Mouse (Mus musculus): ENCODE results near the gene Coq6. TPM values are rescaled to one million over a fixed set of nuclear protein-coding genes. Genes with fewer than 3 reads are reported as not detected.
"Not testable (repeated sequence)": the region's sequence is repeated elsewhere in the genome, so short reads cannot be mapped to it uniquely, and the experiment has no call there.

Coq6 gene
- 47.6 and 49.9 TPM in 2 replicates for polyA plus RNA-seq (2016; fragmentation: Nextera tagmentation; extraction: Ambion mirVana)

GRCm38 (mm10) chr12:84361555-84362489, at the start of gene Coq6, which contains the start of gene Fam161b:
Gene Coq6 (plus strand): TSS chr12:84361657.
Gene Fam161b (minus strand): TSS chr12:84361833.
- Histone ChIP-seq H3K36me3 (peaks cover 8% of the 10 kb centered on the region), H3K27ac (replicated peaks) (peak within 1 kb of the TSS; percentile 88), H3K4me1 (peaks cover 28% of the 10 kb centered on the region), H3K4me3 (peak within 1 kb of the TSS; percentile 99), H3K9me3 (replicated peaks) (no peaks in the 10 kb centered on the region), H3K27me3 (ENCODE audit: low read depth, poor library complexity, severe bottlenecking) (no peaks in the 10 kb centered on the region)
- DNase-seq (ENCODE audit: low spot score) = peak; percentile 93
- under 1% methylated on average over 51 of the region's 51 CpGs for WGBS

GRCm38 (mm10) chr12:84316006-84316405, 45.5 kb upstream of the Coq6 start:
- no peaks in the 10 kb centered on the region for H3K27me3 ChIP-seq (ENCODE audit: low read depth, poor library complexity, severe bottlenecking)
- no peaks in the 10 kb centered on the region for H3K9me3 ChIP-seq (replicated peaks)
- H3K27ac ChIP-seq (replicated peaks) = peak overlapping the region; percentile 95
- peak overlapping the region; percentile 99 for H3K4me3 ChIP-seq
- no peak for DNase-seq (ENCODE audit: low spot score)
- H3K4me1 ChIP-seq = peaks cover 30% of the 10 kb centered on the region
- 53% methylated on average over 7 of the region's 7 CpGs for WGBS
- 0 out of 2 replicates have a peak, but pooled peaks cover 4% of the 10 kb centered on the region for H3K36me3 ChIP-seq

GRCm38 (mm10) chr12:84316721-84317621, 44.5 kb upstream of the Coq6 start, which contains the start of gene Zfp410:
Gene Zfp410 (plus strand): TSS chr12:84316852.
- no peaks in the 10 kb centered on the region for H3K9me3 ChIP-seq (replicated peaks)
- H3K4me3 ChIP-seq = peak within 1 kb of the TSS; percentile 99
- DNase-seq (ENCODE audit: low spot score) = peak; percentile 91
- under 1% methylated on average over 77 of the region's 77 CpGs for WGBS
- H3K27ac ChIP-seq (replicated peaks) = peak within 1 kb of the TSS; percentile 95
- peaks cover 30% of the 10 kb centered on the region for H3K4me1 ChIP-seq
- 0 out of 2 replicates have a peak, but pooled peaks cover 4% of the 10 kb centered on the region for H3K36me3 ChIP-seq
- H3K27me3 ChIP-seq (ENCODE audit: low read depth, poor library complexity, severe bottlenecking) = no peaks in the 10 kb centered on the region

- no peak overlapping the region for H3K4me3 ChIP-seq
- peaks cover 86% of the 10 kb centered on the region for H3K36me3 ChIP-seq
- no peaks in the 10 kb centered on the region for H3K9me3 ChIP-seq (replicated peaks)
- DNase-seq (ENCODE audit: low spot score) = no peak
- no peak overlapping the region for H3K27ac ChIP-seq (replicated peaks)
- 94% methylated on average over 4 of the region's 4 CpGs for WGBS
- no peaks in the 10 kb centered on the region for H3K27me3 ChIP-seq (ENCODE audit: low read depth, poor library complexity, severe bottlenecking)
- no peaks in the 10 kb centered on the region for H3K4me1 ChIP-seq
Measured at GRCm38 (mm10) chr12:84327111-84327512, 34.3 kb upstream of the Coq6 start.

- H3K4me3 ChIP-seq = no peak overlapping the region
- H3K27ac ChIP-seq (replicated peaks) = no peak overlapping the region
- peaks cover 100% of the 10 kb centered on the region for H3K36me3 ChIP-seq
- H3K9me3 ChIP-seq (replicated peaks) = no peaks in the 10 kb centered on the region
- DNase-seq (ENCODE audit: low spot score) = no peak
- H3K4me1 ChIP-seq = no peaks in the 10 kb centered on the region
- WGBS = 94% methylated on average over 11 of the region's 11 CpGs
- H3K27me3 ChIP-seq (ENCODE audit: low read depth, poor library complexity, severe bottlenecking) = no peaks in the 10 kb centered on the region
Measured at GRCm38 (mm10) chr12:84336963-84337625, 24.4 kb upstream of the Coq6 start.

GRCm38 (mm10) chr12:84347192-84347591, 14.3 kb upstream of the Coq6 start:
- H3K4me3 ChIP-seq = no peak overlapping the region
- H3K27me3 ChIP-seq (ENCODE audit: low read depth, poor library complexity, severe bottlenecking) = no peaks in the 10 kb centered on the region
- H3K36me3 ChIP-seq = peaks cover 78% of the 10 kb centered on the region
- peak; percentile 25 for DNase-seq (ENCODE audit: low spot score)
- peaks cover 27% of the 10 kb centered on the region for H3K4me1 ChIP-seq
- H3K27ac ChIP-seq (replicated peaks) = no peak overlapping the region
- no peaks in the 10 kb centered on the region for H3K9me3 ChIP-seq (replicated peaks)
- WGBS = 39% methylated on average over 2 of the region's 2 CpGs

GRCm38 (mm10) chr12:84358699-84359098, 2.8 kb upstream of the Coq6 start:
- not testable (repeated sequence) for H3K27me3 ChIP-seq (ENCODE audit: low read depth, poor library complexity, severe bottlenecking); H3K9me3 ChIP-seq (replicated peaks); H3K27ac ChIP-seq (replicated peaks); H3K4me3 ChIP-seq; DNase-seq (ENCODE audit: low spot score)
- WGBS = 88% methylated on average over 2 of the region's 2 CpGs
- H3K36me3 ChIP-seq = peaks cover 36% of the 10 kb centered on the region
- peaks cover 23% of the 10 kb centered on the region for H3K4me1 ChIP-seq

GRCm38 (mm10) chr12:84362872-84363271, 1.4 kb downstream of the Coq6 start:
- Histone ChIP-seq H3K27ac (replicated peaks) (no peak overlapping the region), H3K27me3 (ENCODE audit: low read depth, poor library complexity, severe bottlenecking) (no peaks in the 10 kb centered on the region), H3K4me1 (peaks cover 28% of the 10 kb centered on the region), H3K4me3 (peak overlapping the region; percentile 99), H3K9me3 (replicated peaks) (no peaks in the 10 kb centered on the region), H3K36me3 (peaks cover 12% of the 10 kb centered on the region)
- 80% methylated on average over 2 of the region's 2 CpGs for WGBS
- DNase-seq (ENCODE audit: low spot score) = no peak

GRCm38 (mm10) chr12:84364291-84364690, 2.8 kb downstream of the Coq6 start:
- Histone ChIP-seq H3K9me3 (replicated peaks) (no peaks in the 10 kb centered on the region), H3K27ac (replicated peaks) (no peak overlapping the region), H3K4me1 (peaks cover 28% of the 10 kb centered on the region), H3K4me3 (no peak overlapping the region), H3K36me3 (peaks cover 26% of the 10 kb centered on the region), H3K27me3 (ENCODE audit: low read depth, poor library complexity, severe bottlenecking) (no peaks in the 10 kb centered on the region)
- 87% methylated on average over 9 of the region's 9 CpGs for WGBS
- no peak for DNase-seq (ENCODE audit: low spot score)

- 97% methylated on average over 6 of the region's 6 CpGs for WGBS
- no peaks in the 10 kb centered on the region for H3K27me3 ChIP-seq (ENCODE audit: low read depth, poor library complexity, severe bottlenecking)
- H3K27ac ChIP-seq (replicated peaks) = no peak overlapping the region
- H3K4me1 ChIP-seq = peaks cover 28% of the 10 kb centered on the region
- no peak overlapping the region for H3K4me3 ChIP-seq
- no peak for DNase-seq (ENCODE audit: low spot score)
- H3K9me3 ChIP-seq (replicated peaks) = no peaks in the 10 kb centered on the region
- peaks cover 35% of the 10 kb centered on the region for H3K36me3 ChIP-seq
Measured at GRCm38 (mm10) chr12:84365137-84365536, 3.7 kb downstream of the Coq6 start.

- DNase-seq (ENCODE audit: low spot score) = no peak
- Histone ChIP-seq H3K4me3 (no peak overlapping the region), H3K9me3 (replicated peaks) (no peaks in the 10 kb centered on the region), H3K27me3 (ENCODE audit: low read depth, poor library complexity, severe bottlenecking) (no peaks in the 10 kb centered on the region), H3K36me3 (peaks cover 53% of the 10 kb centered on the region), H3K4me1 (peaks cover 20% of the 10 kb centered on the region), H3K27ac (replicated peaks) (no peak overlapping the region)
- WGBS = 64% methylated on average over 9 of the region's 9 CpGs
Measured at GRCm38 (mm10) chr12:84366971-84367370, 5.5 kb downstream of the Coq6 start.

GRCm38 (mm10) chr12:84371647-84372046, 10.2 kb downstream of the Coq6 start:
- no peak for DNase-seq (ENCODE audit: low spot score)
- H3K27ac ChIP-seq (replicated peaks) = no peak overlapping the region
- H3K9me3 ChIP-seq (replicated peaks) = no peaks in the 10 kb centered on the region
- 93% methylated on average over 5 of the region's 5 CpGs for WGBS
- no peaks in the 10 kb centered on the region for H3K4me1 ChIP-seq
- no peaks in the 10 kb centered on the region for H3K27me3 ChIP-seq (ENCODE audit: low read depth, poor library complexity, severe bottlenecking)
- no peak overlapping the region for H3K4me3 ChIP-seq
- H3K36me3 ChIP-seq = peaks cover 86% of the 10 kb centered on the region

Data from midbrain, embryonic 10.5 days (tissue).